Comparison of ENCODE assay signal across 31 mouse cellular contexts in the genomic region with DNA sequence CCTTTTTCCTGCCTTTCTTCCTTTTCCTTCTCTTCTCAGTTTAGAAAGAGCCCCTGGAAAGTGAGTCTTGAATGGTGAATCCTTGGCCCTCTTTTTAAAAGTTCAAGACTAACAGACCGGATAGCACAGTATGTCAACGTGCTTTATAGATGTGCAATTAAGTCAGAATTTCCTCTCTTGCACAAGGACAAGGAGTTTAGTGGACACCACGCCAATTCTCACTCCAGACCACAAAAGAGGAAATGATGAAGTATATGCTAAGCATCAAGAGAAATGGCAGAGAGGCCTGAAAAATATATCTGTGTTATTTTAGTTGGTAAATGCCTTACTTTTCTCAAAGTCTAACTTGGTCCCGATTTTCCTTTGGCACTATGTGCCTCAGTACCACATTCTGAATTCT. TPM values are rescaled to one million over a fixed set of nuclear protein-coding genes. Genes with fewer than 3 reads are reported as not detected.
A peak's percentile ranks its signal among the peaks of the same experiment; 100 is the strongest.
DNase-seq lines count a peak whose midpoint lies in the region; ATAC-seq and TF ChIP-seq lines count a peak whose summit lies in the region.
"Had no signal": no experiment of that assay in that cellular context is flagged by ENCODE, and none has a peak within 500 bp of the region (broad histone marks: within the 10 kb centered on the region; RNA-seq: fewer than 3 reads in every experiment).

A gene (minus strand): TSS at position 118 of the 400 bp plus-strand sequence.

- TF ChIP-seq CTCF in G1E (IDR thresholded peaks at IDR 0.05; ENCODE audit: low read depth, low read length), result no peak

- H3K4me1 ChIP-seq in liver, embryonic 16.5 days (ENCODE audit: control insufficient read depth, low read depth, low read length), result peaks cover 16% of the 10 kb centered on the region
- H3K4me1 ChIP-seq in liver, embryonic 12.5 days, result peaks cover 29% of the 10 kb centered on the region
- peaks cover 59% of the 10 kb centered on the region for H3K4me1 ChIP-seq in G1E (ENCODE audit: insufficient read depth, low read depth, low read length)
- no peaks in the 10 kb centered on the region for H3K4me1 ChIP-seq in limb, embryonic 10.5 days
- no peaks in the 10 kb centered on the region for H3K4me1 ChIP-seq in midbrain, embryonic 13.5 days (replicated peaks)
- H3K4me1 ChIP-seq in hindbrain, embryonic 16.5 days (ENCODE audit: control insufficient read depth, insufficient read depth, low read depth, low read length), result no peaks in the 10 kb centered on the region
- H3K4me1 ChIP-seq: embryonic facial prominence, embryonic 13.5 days; heart, embryonic 12.5 days; lung, embryonic 15.5 days; midbrain, embryonic 10.5 days had no signal

- no peak for ATAC-seq in liver, embryonic 16.5 days (ENCODE audit: low read depth)
- ATAC-seq in liver, embryonic 12.5 days, result no peak
- no peak for ATAC-seq in G1E (ENCODE audit: extremely low read depth, insufficient number of reproducible peaks, low FRiP score, poor library complexity, severe bottlenecking)
- peak; percentile 91 for ATAC-seq in granulocyte monocyte progenitor cell, adult 5-6 weeks (replicated peaks; ENCODE audit: poor library complexity, severe bottlenecking)
- ATAC-seq in megakaryocyte progenitor cell, adult 5-6 weeks (replicated peaks; ENCODE audit: poor library complexity), result peak; percentile 70
- no peak for ATAC-seq in midbrain, embryonic 13.5 days
- no peak for ATAC-seq in hindbrain, embryonic 16.5 days
- ATAC-seq: forebrain, embryonic 16.5 days; intestine, postnatal 0 days had no signal

- H3K27ac ChIP-seq in liver, embryonic 16.5 days (ENCODE audit: low read length), result peak within 1 kb of the TSS; percentile 26; the same call in 1 of the 2 replicates
- H3K27ac ChIP-seq in liver, embryonic 12.5 days, result no peak within 1 kb of the TSS
- no peak within 1 kb of the TSS for H3K27ac ChIP-seq in limb, embryonic 10.5 days
- H3K27ac ChIP-seq in midbrain, embryonic 13.5 days, result no peak within 1 kb of the TSS
- H3K27ac ChIP-seq in hindbrain, embryonic 16.5 days (ENCODE audit: low read depth, low read length), result no peak within 1 kb of the TSS
- H3K27ac ChIP-seq: embryonic facial prominence, embryonic 13.5 days; lung, embryonic 15.5 days; midbrain, embryonic 10.5 days had no signal

- H3K36me3 ChIP-seq in liver, embryonic 16.5 days (ENCODE audit: control insufficient read depth, insufficient read depth), result no peaks in the 10 kb centered on the region
- no peaks in the 10 kb centered on the region for H3K36me3 ChIP-seq in liver, embryonic 12.5 days
- H3K36me3 ChIP-seq in G1E (replicated peaks), result peaks cover 2% of the 10 kb centered on the region
- no peaks in the 10 kb centered on the region for H3K36me3 ChIP-seq in limb, embryonic 10.5 days
- no peaks in the 10 kb centered on the region for H3K36me3 ChIP-seq in midbrain, embryonic 13.5 days
- H3K36me3 ChIP-seq in hindbrain, embryonic 16.5 days (ENCODE audit: control insufficient read depth, insufficient read depth, low read length), result no peaks in the 10 kb centered on the region
- H3K36me3 ChIP-seq: embryonic facial prominence, embryonic 13.5 days; heart, embryonic 12.5 days; lung, embryonic 15.5 days; midbrain, embryonic 10.5 days had no signal

- H3K9ac ChIP-seq in liver, embryonic 16.5 days (ENCODE audit: low read depth, low read length), result no peak within 1 kb of the TSS
- no peak within 1 kb of the TSS; the same call in 1 of the 2 replicates for H3K9ac ChIP-seq in liver, embryonic 12.5 days
- no peak within 1 kb of the TSS for H3K9ac ChIP-seq in midbrain, embryonic 13.5 days (replicated peaks)
- H3K9ac ChIP-seq in hindbrain, embryonic 16.5 days (ENCODE audit: low read depth, low read length), result no peak within 1 kb of the TSS
- H3K9ac ChIP-seq: embryonic facial prominence, embryonic 13.5 days; heart, embryonic 12.5 days; lung, embryonic 15.5 days had no signal

- no peak for DNase-seq in G1E (ENCODE audit: low spot score)
- no peak for DNase-seq in limb, embryonic 10.5 days (ENCODE audit: low spot score)
- DNase-seq: adrenal gland, postnatal 14 days; B cell, adult 2 months; cerebellum, adult 11 months; cerebellum, postnatal 10 days; embryo, embryonic 11 days; gastrocnemius, postnatal 10 days; heart, adult 11 months; heart, postnatal 10 days; kidney, postnatal 25 days; thymus, adult 18-20 months; thymus, postnatal 36 days had no signal

- H3K4me3 ChIP-seq in liver, embryonic 16.5 days (ENCODE audit: low read depth, low read length), result no peak within 1 kb of the TSS
- H3K4me3 ChIP-seq in liver, embryonic 12.5 days, result no peak within 1 kb of the TSS
- peak within 1 kb of the TSS; percentile 29; the same call in 1 of the 2 replicates for H3K4me3 ChIP-seq in G1E (ENCODE audit: low read depth, low read length)
- H3K4me3 ChIP-seq in limb, embryonic 10.5 days, result no peak within 1 kb of the TSS
- no peak within 1 kb of the TSS for H3K4me3 ChIP-seq in midbrain, embryonic 13.5 days (replicated peaks)
- H3K4me3 ChIP-seq in hindbrain, embryonic 16.5 days (ENCODE audit: low read length), result no peak within 1 kb of the TSS
- H3K4me3 ChIP-seq: embryonic facial prominence, embryonic 13.5 days; heart, embryonic 12.5 days; lung, embryonic 15.5 days; midbrain, embryonic 10.5 days had no signal

- no peaks in the 10 kb centered on the region for H3K27me3 ChIP-seq in liver, embryonic 16.5 days (ENCODE audit: control insufficient read depth, insufficient read depth, low read depth, low read length)
- H3K27me3 ChIP-seq in liver, embryonic 12.5 days (replicated peaks), result no peaks in the 10 kb centered on the region
- no peaks in the 10 kb centered on the region for H3K27me3 ChIP-seq in G1E (ENCODE audit: insufficient read depth, low read length)
- no peaks in the 10 kb centered on the region for H3K27me3 ChIP-seq in limb, embryonic 10.5 days (ENCODE audit: low read depth, poor library complexity, severe bottlenecking)
- no peaks in the 10 kb centered on the region for H3K27me3 ChIP-seq in midbrain, embryonic 13.5 days
- no peaks in the 10 kb centered on the region for H3K27me3 ChIP-seq in hindbrain, embryonic 16.5 days (replicated peaks; ENCODE audit: control insufficient read depth, insufficient read depth, low read length)
- H3K27me3 ChIP-seq: embryonic facial prominence, embryonic 13.5 days; heart, embryonic 12.5 days; lung, embryonic 15.5 days had no signal

- 42% methylated on average over 4 of the region's 4 CpGs for WGBS in liver, embryonic 16.5 days (ENCODE audit: insufficient replicate concordance)
- WGBS in liver, embryonic 12.5 days (ENCODE audit: insufficient replicate concordance), result 56% methylated on average over 4 of the region's 4 CpGs
- 79% methylated on average over 4 of the region's 4 CpGs for WGBS in limb, embryonic 10.5 days
- WGBS in midbrain, embryonic 13.5 days, result 80% methylated on average over 4 of the region's 4 CpGs
- 84% methylated on average over 4 of the region's 4 CpGs for WGBS in hindbrain, embryonic 16.5 days

- H3K4me2 ChIP-seq in liver, embryonic 16.5 days (ENCODE audit: low read depth, low read length), result peak within 1 kb of the TSS; percentile 36
- H3K4me2 ChIP-seq in liver, embryonic 12.5 days, result no peak within 1 kb of the TSS
- no peak within 1 kb of the TSS for H3K4me2 ChIP-seq in midbrain, embryonic 13.5 days (replicated peaks)
- no peak within 1 kb of the TSS for H3K4me2 ChIP-seq in hindbrain, embryonic 16.5 days (ENCODE audit: low read length)
- H3K4me2 ChIP-seq: embryonic facial prominence, embryonic 13.5 days; heart, embryonic 12.5 days; lung, embryonic 15.5 days had no signal

- H3K9me3 ChIP-seq in liver, embryonic 16.5 days (replicated peaks; ENCODE audit: control insufficient read depth, low read length), result no peaks in the 10 kb centered on the region
- H3K9me3 ChIP-seq in liver, embryonic 12.5 days (replicated peaks), result no peaks in the 10 kb centered on the region
- H3K9me3 ChIP-seq in G1E (replicated peaks), result no peaks in the 10 kb centered on the region
- no peaks in the 10 kb centered on the region for H3K9me3 ChIP-seq in limb, embryonic 10.5 days (replicated peaks)
- no peaks in the 10 kb centered on the region for H3K9me3 ChIP-seq in midbrain, embryonic 13.5 days
- no peaks in the 10 kb centered on the region for H3K9me3 ChIP-seq in hindbrain, embryonic 16.5 days (ENCODE audit: control insufficient read depth, low read length)
- H3K9me3 ChIP-seq: embryonic facial prominence, embryonic 13.5 days; heart, embryonic 12.5 days; lung, embryonic 15.5 days; midbrain, embryonic 10.5 days had no signal

RNA-seq across cellular contexts. Expression of the gene that starts here (rescaled TPM):
- polyA plus RNA-seq in liver, embryonic 16.5 days (2015; fragmentation: Nextera tagmentation; extraction: Ambion mirVana), result 1.4 and 1.6 TPM in 2 replicates
- polyA plus RNA-seq in liver, embryonic 12.5 days (2016; fragmentation: Nextera tagmentation; extraction: Ambion mirVana), result 0.44 and 0.60 TPM in 2 replicates
- 20.8 and 24.5 TPM in 2 replicates for total RNA-seq in G1E (2014; fragmentation: Nextera tagmentation)
- total RNA-seq in G1E (2017), result 13.6 and 14.9 TPM in 2 replicates
- 0.20 and 0.29 TPM in 2 replicates for polyA plus RNA-seq in G1E (2012)
- 16.3 and 20.5 TPM in 2 replicates for total RNA-seq in granulocyte monocyte progenitor cell, adult 5-6 weeks (2014; fragmentation: Nextera tagmentation)
- 20.9 and 23.7 TPM in 2 replicates for total RNA-seq in granulocyte monocyte progenitor cell, adult 5-6 weeks (2017)
- total RNA-seq in megakaryocyte progenitor cell, adult 5-6 weeks (2015), result 17.8 and 19.3 TPM in 2 replicates
- 17.2 and 19.6 TPM in 2 replicates for total RNA-seq in megakaryocyte progenitor cell, adult 5-6 weeks (2017)
- polyA plus RNA-seq in limb, embryonic 10.5 days (2016; fragmentation: Nextera tagmentation; extraction: Ambion mirVana), result 0.20 TPM in 1 of 2 replicates, not detected in the other
- not detected in 2 replicates for polyA plus RNA-seq in midbrain, embryonic 13.5 days (2015; fragmentation: Nextera tagmentation; extraction: Ambion mirVana)
- polyA plus RNA-seq in hindbrain, embryonic 16.5 days (2015; fragmentation: Nextera tagmentation; extraction: Ambion mirVana), result not detected in 2 replicates
- total RNA-seq: left cerebral cortex, adult 18-20 months; left cerebral cortex, postnatal 25 days had no signal
- polyA plus RNA-seq: embryonic facial prominence, embryonic 13.5 days; forebrain, embryonic 16.5 days; hindbrain, embryonic 11.5 days; intestine, postnatal 0 days; kidney, embryonic 14.5 days; midbrain, postnatal 0 days; small intestine, adult 2 months had no signal

Comparison
In these comparisons a context has a peak if more than half of its experiments do, and no peak if none do; other contexts are left out.
1. ATAC-seq: peak in granulocyte monocyte progenitor cell, adult 5-6 weeks (single experiment) and megakaryocyte progenitor cell, adult 5-6 weeks (single experiment); none in liver, embryonic 16.5 days (single experiment), liver, embryonic 12.5 days (single experiment), G1E (single experiment), midbrain, embryonic 13.5 days (single experiment) and hindbrain, embryonic 16.5 days (single experiment).